Mouse (Mus musculus): ENCODE data around the gene Col24a1.

- TF ChIP-seq POLR2AphosphoS2 (IDR thresholded peaks at IDR 0.05; ENCODE audit: insufficient read length, low read depth): no peak
- TF ChIP-seq MAX (IDR thresholded peaks at IDR 0.05; ENCODE audit: low read depth): no peak
- no peak for TF ChIP-seq MYOD1 (IDR thresholded peaks at IDR 0.05; ENCODE audit: control insufficient read depth in 1 of 3, insufficient read length in 2 of 3, low read depth in 2 of 3)
- no peak for TF ChIP-seq USF1 (IDR thresholded peaks at IDR 0.05; ENCODE audit: low read depth)
- no peak for TF ChIP-seq POLR2A (IDR thresholded peaks at IDR 0.05; ENCODE audit: insufficient read length, low read depth)
- no peak for TF ChIP-seq CEBPB (IDR thresholded peaks at IDR 0.05; ENCODE audit: insufficient read depth, poor library complexity, severe bottlenecking)
- TF ChIP-seq TCF12 (IDR thresholded peaks at IDR 0.05; ENCODE audit: insufficient read depth, poor library complexity, severe bottlenecking): no peak
Measured at GRCm38 (mm10) chr3:145412137-145412536, 119.9 kb downstream of the Col24a1 start.
